Mouse (Mus musculus): ENCODE data around the gene Npas3. TPM values are rescaled to one million over a fixed set of nuclear protein-coding genes. Genes with fewer than 3 reads are reported as not detected.

The Npas3 gene
- total RNA-seq (2023): not detected

DNA sequence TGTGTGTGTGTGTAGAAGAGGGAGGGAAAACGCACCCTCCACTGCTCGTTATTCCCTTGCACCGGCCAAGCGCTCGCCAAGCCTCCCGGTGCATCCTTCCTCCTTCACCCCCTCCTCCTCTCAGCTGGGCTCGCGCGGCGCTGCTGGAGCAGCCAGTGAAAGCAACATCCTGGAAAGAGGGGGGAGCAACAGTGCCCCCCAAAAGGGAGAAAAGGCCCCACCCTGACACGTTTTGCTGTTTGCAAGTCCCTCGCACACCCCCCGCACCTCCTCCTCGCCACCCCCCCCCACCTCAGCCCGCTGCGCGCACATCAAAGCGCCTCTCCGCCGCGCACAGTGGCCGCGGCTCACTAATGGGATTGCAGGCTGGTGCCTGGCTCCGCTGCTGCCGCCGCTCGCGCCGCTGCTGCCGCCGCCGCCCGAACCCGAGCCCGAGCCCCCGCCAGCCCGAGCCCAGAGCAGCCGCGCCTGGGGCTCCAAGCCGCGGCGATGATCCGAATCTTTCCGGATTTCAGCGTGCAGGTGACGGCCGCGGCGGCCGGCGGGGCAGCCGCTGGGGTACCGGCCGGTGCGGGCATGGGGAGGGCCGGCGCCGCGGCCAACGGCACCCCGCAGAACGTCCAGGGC is at the start of gene Npas3:
TSS of gene Npas3 (plus strand) at position 577 of the 627 bp plus-strand sequence.

